Mouse (Mus musculus): ENCODE measurements at regions not wholly inside any gene's neighbourhood (a gene's known extent, or its start where the extent isn't known, plus 50 kb on each side); places are given as distances from the start of the nearest gene placed in this dataset.

GRCm38 (mm10) chr3:38561186-38561585, 76.5 kb upstream of the Ankrd50 start:
- H3K27ac ChIP-seq (ENCODE audit: insufficient read depth, low read length), result no peak overlapping the region
- DNase-seq (ENCODE audit: low read depth in 1 of 2, low spot score in 2 of 2), result no peak
- 39% methylated on average over 2 of the region's 2 CpGs for WGBS
- TF ChIP-seq CTCF (IDR thresholded peaks at IDR 0.05; ENCODE audit: extremely low read depth, insufficient read depth, insufficient read length, insufficient replicate concordance), result no peak
- no peaks in the 10 kb centered on the region for H3K36me3 ChIP-seq (ENCODE audit: control insufficient read depth, insufficient read depth, low read length)
- H3K4me1 ChIP-seq (ENCODE audit: control insufficient read depth, insufficient read depth, insufficient read length), result no peaks in the 10 kb centered on the region
- H3K27me3 ChIP-seq (ENCODE audit: control insufficient read depth, insufficient read depth, low read length), result no peaks in the 10 kb centered on the region
- no peak overlapping the region for H3K4me3 ChIP-seq (ENCODE audit: extremely low read depth, insufficient read depth, insufficient read length)

DNA sequence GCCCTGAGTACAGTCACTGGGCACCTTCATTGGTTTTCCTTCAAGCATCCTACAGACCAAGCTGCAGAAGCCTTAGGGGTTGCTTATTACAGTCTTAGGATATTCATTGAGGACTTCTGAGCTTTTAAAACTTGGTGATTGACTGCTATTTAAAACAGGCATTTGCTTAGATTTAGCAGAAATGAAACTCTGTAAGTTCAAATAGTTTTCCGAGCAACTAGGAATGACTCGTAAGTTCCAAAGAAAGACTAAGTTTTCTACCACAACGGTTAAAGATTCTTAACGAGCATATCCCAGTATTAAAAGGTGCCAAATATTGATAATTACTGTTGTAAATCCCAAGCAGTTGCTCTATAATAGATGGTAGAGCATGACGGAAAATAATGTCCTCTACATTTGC, 71.3 kb upstream of the Ankrd50 start:
- TF ChIP-seq POLR2A (IDR thresholded peaks at IDR 0.05; ENCODE audit: low read depth, low read length) (no peak), CTCF (IDR thresholded peaks at IDR 0.05; ENCODE audit: extremely low read depth, insufficient read depth, insufficient read length, insufficient replicate concordance) (no peak)
- Histone ChIP-seq H3K27ac (ENCODE audit: insufficient read depth, low read length) (no peak overlapping the region), H3K27me3 (ENCODE audit: control insufficient read depth, insufficient read depth, low read length) (no peaks in the 10 kb centered on the region)

DNA sequence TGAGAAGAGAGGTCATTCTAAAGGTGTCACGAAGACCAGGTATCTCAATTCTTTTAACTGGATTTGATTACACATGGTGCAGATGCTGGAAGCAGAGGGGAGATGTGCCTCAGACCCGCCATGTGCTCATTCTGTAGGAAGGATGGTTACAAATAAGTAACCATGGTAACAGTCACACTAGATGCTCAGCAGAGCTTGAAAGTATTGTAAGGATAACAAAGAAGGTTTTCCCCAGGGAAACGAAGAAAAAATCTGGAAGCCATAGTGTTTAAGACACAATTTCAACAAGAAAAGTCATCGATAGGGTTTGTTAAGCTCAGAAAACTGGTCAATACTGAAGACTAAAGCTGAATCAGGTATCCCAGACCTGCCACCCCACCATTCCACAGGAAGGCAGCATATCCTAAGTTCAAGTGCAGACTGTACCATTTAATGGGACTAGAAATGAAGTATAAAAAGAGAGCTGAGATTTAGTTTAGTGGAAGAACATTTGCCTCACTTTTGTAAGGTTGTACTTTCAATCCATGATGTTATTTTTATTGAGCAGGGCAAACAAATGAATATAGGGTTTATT, 68.9 kb upstream of the Ankrd50 start:
- TF ChIP-seq POLR2A (IDR thresholded peaks at IDR 0.05; ENCODE audit: low read depth, low read length) (no peak), CTCF (IDR thresholded peaks at IDR 0.05; ENCODE audit: extremely low read depth, insufficient read depth, insufficient read length, insufficient replicate concordance) (no peak)
- Histone ChIP-seq H3K27ac (ENCODE audit: insufficient read depth, low read length) (no peak overlapping the region), H3K4me3 (ENCODE audit: extremely low read depth, insufficient read depth, insufficient read length) (no peak overlapping the region), H3K27me3 (ENCODE audit: control insufficient read depth, insufficient read depth, low read length) (no peaks in the 10 kb centered on the region), H3K4me1 (ENCODE audit: control insufficient read depth, insufficient read depth, insufficient read length) (no peaks in the 10 kb centered on the region), H3K36me3 (ENCODE audit: control insufficient read depth, insufficient read depth, low read length) (no peaks in the 10 kb centered on the region)
- DNase-seq (ENCODE audit: low read depth in 1 of 2, low spot score in 2 of 2), result no peak
- 89% methylated on average over 4 of the region's 4 CpGs for WGBS

More for the DNA sequence above, 71.3 kb upstream of the Ankrd50 start:
- no peaks in the 10 kb centered on the region for H3K4me1 ChIP-seq (ENCODE audit: control insufficient read depth, insufficient read depth, insufficient read length)
- DNase-seq (ENCODE audit: low read depth in 1 of 2, low spot score in 2 of 2), result no peak
- H3K36me3 ChIP-seq (ENCODE audit: control insufficient read depth, insufficient read depth, low read length), result no peaks in the 10 kb centered on the region
- WGBS, result 85% methylated on average over 5 of the region's 5 CpGs
- H3K4me3 ChIP-seq (ENCODE audit: extremely low read depth, insufficient read depth, insufficient read length), result no peak overlapping the region

- WGBS, result 80% methylated on average over 3 of the region's 3 CpGs
- TF ChIP-seq CTCF (IDR thresholded peaks at IDR 0.05; ENCODE audit: extremely low read depth, insufficient read depth, insufficient read length, insufficient replicate concordance), result no peak
- no peak for TF ChIP-seq POLR2A (IDR thresholded peaks at IDR 0.05; ENCODE audit: low read depth, low read length)
- Histone ChIP-seq H3K36me3 (ENCODE audit: control insufficient read depth, insufficient read depth, low read length) (no peaks in the 10 kb centered on the region), H3K4me1 (ENCODE audit: control insufficient read depth, insufficient read depth, insufficient read length) (no peaks in the 10 kb centered on the region), H3K4me3 (ENCODE audit: extremely low read depth, insufficient read depth, insufficient read length) (no peak overlapping the region), H3K27ac (ENCODE audit: insufficient read depth, low read length) (no peak overlapping the region), H3K27me3 (ENCODE audit: control insufficient read depth, insufficient read depth, low read length) (no peaks in the 10 kb centered on the region)
- no peak for DNase-seq (ENCODE audit: low read depth in 1 of 2, low spot score in 2 of 2)
Measured at GRCm38 (mm10) chr3:38547032-38547431, 62.4 kb upstream of the Ankrd50 start.

DNA sequence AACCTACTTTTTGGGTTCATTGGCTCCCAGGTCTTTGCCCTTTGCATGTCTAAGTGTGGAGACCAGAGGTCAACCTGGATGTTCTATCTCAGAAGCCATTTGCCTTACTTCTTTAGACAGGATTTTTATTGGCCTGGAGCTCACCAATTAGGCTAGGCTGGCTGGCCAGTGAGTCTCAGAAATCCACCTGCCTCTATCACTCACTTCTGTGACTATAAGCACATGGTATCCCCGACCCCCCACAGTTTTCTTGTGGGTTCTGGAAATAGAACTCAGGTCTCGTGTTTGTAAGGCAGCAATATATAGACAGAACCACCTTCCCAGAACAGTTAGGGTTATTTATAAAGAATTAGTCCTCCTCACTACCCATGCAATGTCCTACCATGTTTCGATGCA, 60.9 kb upstream of the Ankrd50 start:
- 78% methylated on average over 3 of the region's 3 CpGs for WGBS
- Histone ChIP-seq H3K27me3 (ENCODE audit: control insufficient read depth, insufficient read depth, low read length) (no peaks in the 10 kb centered on the region), H3K36me3 (ENCODE audit: control insufficient read depth, insufficient read depth, low read length) (no peaks in the 10 kb centered on the region), H3K4me1 (ENCODE audit: control insufficient read depth, insufficient read depth, insufficient read length) (no peaks in the 10 kb centered on the region), H3K27ac (ENCODE audit: insufficient read depth, low read length) (no peak overlapping the region), H3K4me3 (ENCODE audit: extremely low read depth, insufficient read depth, insufficient read length) (no peak overlapping the region)
- TF ChIP-seq POLR2A (IDR thresholded peaks at IDR 0.05; ENCODE audit: low read depth, low read length), result no peak
- TF ChIP-seq CTCF (IDR thresholded peaks at IDR 0.05; ENCODE audit: extremely low read depth, insufficient read depth, insufficient read length, insufficient replicate concordance), result no peak
- DNase-seq (ENCODE audit: low read depth in 1 of 2, low spot score in 2 of 2), result no peak

DNA sequence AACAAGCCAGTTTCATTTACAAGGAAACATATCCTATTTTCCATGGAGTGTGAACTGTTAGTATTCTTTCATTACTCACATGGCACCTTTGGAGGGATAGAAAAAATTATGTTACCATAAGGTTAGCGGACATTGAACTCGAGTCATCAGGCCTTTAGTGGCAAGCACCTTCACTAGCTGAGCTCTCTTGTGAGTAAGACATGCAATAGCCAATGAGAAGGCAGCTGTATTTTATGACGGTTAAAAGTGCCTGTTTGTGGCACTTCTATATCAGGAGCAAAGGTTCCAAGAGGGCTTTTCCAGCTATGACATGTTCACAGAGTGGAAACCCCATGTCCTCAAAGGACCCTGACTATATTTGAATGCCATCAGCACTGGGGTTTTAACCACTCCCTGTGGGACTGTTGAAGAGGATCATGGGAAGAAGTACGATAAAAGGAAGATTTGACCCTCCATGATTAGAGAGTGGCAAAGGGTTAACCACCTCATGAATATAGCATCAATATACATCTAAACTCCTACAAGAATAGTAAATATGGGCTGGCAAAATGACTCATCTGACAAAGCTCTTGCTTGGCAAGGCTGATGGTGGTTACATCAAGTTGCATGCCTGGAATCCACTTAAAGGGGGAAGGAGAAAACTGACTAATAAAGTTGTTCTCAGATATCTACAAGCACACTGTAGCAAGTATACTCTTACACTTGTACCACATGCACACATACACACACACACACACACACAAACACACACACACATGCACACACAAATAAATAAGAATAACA, 60.3 kb upstream of the Ankrd50 start:
- Histone ChIP-seq H3K4me3 (ENCODE audit: extremely low read depth, insufficient read depth, insufficient read length) (no peak overlapping the region), H3K27me3 (ENCODE audit: control insufficient read depth, insufficient read depth, low read length) (no peaks in the 10 kb centered on the region), H3K36me3 (ENCODE audit: control insufficient read depth, insufficient read depth, low read length) (no peaks in the 10 kb centered on the region), H3K27ac (ENCODE audit: insufficient read depth, low read length) (no peak overlapping the region), H3K4me1 (ENCODE audit: control insufficient read depth, insufficient read depth, insufficient read length) (no peaks in the 10 kb centered on the region)
- WGBS, result 90% methylated on average over 4 of the region's 4 CpGs
- DNase-seq (ENCODE audit: low read depth in 1 of 2, low spot score in 2 of 2), result no peak
- TF ChIP-seq POLR2A (IDR thresholded peaks at IDR 0.05; ENCODE audit: low read depth, low read length) (no peak), CTCF (IDR thresholded peaks at IDR 0.05; ENCODE audit: extremely low read depth, insufficient read depth, insufficient read length, insufficient replicate concordance) (no peak)

DNA sequence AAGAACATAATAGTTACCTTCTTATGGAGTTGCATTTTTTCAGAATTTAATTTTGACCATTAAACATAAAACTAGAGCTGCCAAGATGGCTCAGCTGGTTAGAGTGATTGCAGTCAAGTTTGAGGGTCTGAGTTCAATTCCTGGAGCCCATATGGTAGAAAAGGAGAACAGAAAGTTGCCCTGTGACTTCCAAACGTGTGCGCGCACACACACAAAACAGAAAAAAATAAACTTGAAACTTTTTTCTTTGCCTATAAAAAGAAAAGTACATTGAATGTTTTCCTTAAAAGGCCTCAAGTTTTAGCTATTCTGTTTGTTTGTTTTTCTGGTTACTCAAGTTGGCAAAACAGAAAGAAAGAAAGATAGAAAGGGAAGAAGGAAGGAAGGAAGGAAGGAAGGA, 59.2 kb upstream of the Ankrd50 start:
- H3K4me3 ChIP-seq (ENCODE audit: extremely low read depth, insufficient read depth, insufficient read length), result no peak overlapping the region
- no peak for TF ChIP-seq CTCF (IDR thresholded peaks at IDR 0.05; ENCODE audit: extremely low read depth, insufficient read depth, insufficient read length, insufficient replicate concordance)
- no peak for TF ChIP-seq POLR2A (IDR thresholded peaks at IDR 0.05; ENCODE audit: low read depth, low read length)
- DNase-seq (ENCODE audit: low read depth in 1 of 2, low spot score in 2 of 2), result no peak
- H3K27me3 ChIP-seq (ENCODE audit: control insufficient read depth, insufficient read depth, low read length), result no peaks in the 10 kb centered on the region
- no peak overlapping the region for H3K27ac ChIP-seq (ENCODE audit: insufficient read depth, low read length)
- H3K36me3 ChIP-seq (ENCODE audit: control insufficient read depth, insufficient read depth, low read length), result no peaks in the 10 kb centered on the region
- no peaks in the 10 kb centered on the region for H3K4me1 ChIP-seq (ENCODE audit: control insufficient read depth, insufficient read depth, insufficient read length)
- WGBS, result 84% methylated on average over 3 of the region's 3 CpGs

Measured in spleen, adult 2 months (tissue).